Mouse (Mus musculus) hindbrain, embryonic 16.5 days (tissue): ENCODE measurements around the gene Ankrd39. TPM values are rescaled to one million over a fixed set of nuclear protein-coding genes. Genes with fewer than 3 reads are reported as not detected.

ENCODE experiments used
- ATAC-seq: fragments of 200-750 bp; cut with Nextera tagmentation; 2 replicates; pipeline ENCODE4 v1.8.0; 2017; ENCODE audit warnings: moderate TSS enrichment, moderate library complexity
- H3K27ac ChIP-seq: fragments of 300-500 bp; sonication (generic); 2 replicates; pipeline ENCODE4 v1.5.1; 2014; ENCODE audit warnings: low read depth, mild to moderate bottlenecking, control low read depth, low read length, moderate library complexity
- H3K27me3 ChIP-seq: fragments of 300-500 bp; sonication (generic); replicated peaks from 2 replicates; pipeline ENCODE4 v1.6.1; 2014; ENCODE audit warnings: low read length; ENCODE audit not compliant: control insufficient read depth, insufficient read depth
- H3K36me3 ChIP-seq: fragments of 300-500 bp; sonication (generic); 2 replicates; pipeline ENCODE4 v1.6.1; 2014; ENCODE audit warnings: mild to moderate bottlenecking, low read length, moderate library complexity, mixed read lengths; ENCODE audit not compliant: control insufficient read depth, insufficient read depth
- H3K4me1 ChIP-seq: fragments of 300-500 bp; sonication (generic); 2 replicates; pipeline ENCODE4 v1.6.1; 2014; ENCODE audit warnings: low read depth, low read length; ENCODE audit not compliant: control insufficient read depth, insufficient read depth
- H3K4me2 ChIP-seq: fragments of 300-500 bp; sonication (generic); 2 replicates; pipeline ENCODE4 v1.6.1; 2014; ENCODE audit warnings: mild to moderate bottlenecking, low read length, control low read depth, moderate library complexity
- H3K4me3 ChIP-seq: fragments of 300-500 bp; sonication (generic); 2 replicates; pipeline ENCODE4 v1.5.1; 2014; ENCODE audit warnings: mild to moderate bottlenecking, low read length, control low read depth, moderate library complexity
- H3K9ac ChIP-seq: fragments of 300-500 bp; sonication (generic); 2 replicates; pipeline ENCODE4 v1.6.1; 2014; ENCODE audit warnings: low read depth, mild to moderate bottlenecking, control low read depth, low read length, moderate library complexity
- H3K9me3 ChIP-seq: fragments of 300-500 bp; sonication (generic); 2 replicates; pipeline ENCODE4 v1.6.1; 2014; ENCODE audit warnings: mild to moderate bottlenecking, low read length, moderate library complexity; ENCODE audit not compliant: control insufficient read depth
- WGBS: fragments of 180-500 bp; shearing (Covaris S2); extraction: QIAGEN DNeasy Blood & Tissue Kit; methylation state at CpG from one replicate; pipeline ENCODE4 v1.1.7; 2014; 5-methylcytosine and 5-hydroxymethylcytosine counted together
- polyA plus RNA-seq: library from polyadenylated mRNA; unstranded; fragments of >200 nt; fragmentation: Nextera tagmentation; extraction: Ambion mirVana; gene quantifications from 2 replicates; pipeline ENCODE4 v1.2.1, GENCODE M21; 2015

Ankrd39 gene
- polyA plus RNA-seq, 1 experiment from 2014 or later: 33.8 TPM

- H3K4me3 ChIP-seq: no peak overlapping the region
- no peaks in the 10 kb centered on the region for H3K9me3 ChIP-seq
- peaks cover 50% of the 10 kb centered on the region for H3K36me3 ChIP-seq
- H3K27me3 ChIP-seq: no peaks in the 10 kb centered on the region
- H3K4me2 ChIP-seq: no peak overlapping the region
- no peak overlapping the region for H3K9ac ChIP-seq
- H3K27ac ChIP-seq: no peak overlapping the region
- 88% methylated on average over 7 of the region's 7 CpGs for WGBS
- ATAC-seq: no peak
- H3K4me1 ChIP-seq: no peaks in the 10 kb centered on the region; the same call in 1 of the 2 replicates
Measured at GRCm38 (mm10) chr1:36522210-36522609, 25.0 kb downstream of the Ankrd39 start.

DNA sequence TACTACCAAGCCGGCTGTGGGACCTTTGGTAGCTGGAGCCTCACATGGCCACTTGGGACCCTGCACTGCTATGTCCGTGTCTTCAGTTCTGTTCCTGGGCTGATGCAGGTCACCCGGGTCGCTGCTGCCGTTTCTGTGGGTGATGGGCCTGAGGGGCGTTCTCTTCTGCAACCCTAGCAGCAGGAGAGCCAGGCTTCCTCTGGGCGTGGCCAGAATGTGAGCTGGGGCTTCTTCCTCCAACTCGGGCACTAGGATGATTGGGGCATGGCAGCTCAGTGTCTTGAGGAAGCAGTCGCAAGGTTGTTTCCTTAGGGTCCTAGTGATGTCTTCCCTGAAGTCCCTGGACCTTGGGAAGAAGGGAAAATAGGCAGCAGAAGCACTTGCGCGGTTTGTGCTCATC lies 27.6 kb downstream of the Ankrd39 start:
- H3K4me2 ChIP-seq: no peak overlapping the region
- no peak overlapping the region for H3K9ac ChIP-seq
- H3K27me3 ChIP-seq: no peaks in the 10 kb centered on the region
- H3K9me3 ChIP-seq: no peaks in the 10 kb centered on the region
- H3K36me3 ChIP-seq: peaks cover 37% of the 10 kb centered on the region
- no peak for ATAC-seq
- WGBS: 86% methylated on average over 11 of the region's 11 CpGs
- no peak overlapping the region for H3K4me3 ChIP-seq
- H3K27ac ChIP-seq: no peak overlapping the region
- H3K4me1 ChIP-seq: peaks cover 12% of the 10 kb centered on the region

GRCm38 (mm10) chr1:36518259-36518658 lies 29.0 kb downstream of the Ankrd39 start:
- Histone ChIP-seq H3K27me3 (no peaks in the 10 kb centered on the region), H3K9ac (no peak overlapping the region), H3K36me3 (peaks cover 30% of the 10 kb centered on the region), H3K9me3 (no peaks in the 10 kb centered on the region), H3K4me1 (peaks cover 25% of the 10 kb centered on the region), H3K4me2 (no peak overlapping the region), H3K27ac (no peak overlapping the region), H3K4me3 (no peak overlapping the region)
- 83% methylated on average over 3 of the region's 3 CpGs for WGBS
- ATAC-seq: no peak

- peak overlapping the region; percentile 84 for H3K4me3 ChIP-seq
- peaks cover 28% of the 10 kb centered on the region for H3K4me1 ChIP-seq
- 33% methylated on average over 2 of the region's 2 CpGs for WGBS
- H3K4me2 ChIP-seq: peak overlapping the region; percentile 92
- no peaks in the 10 kb centered on the region for H3K27me3 ChIP-seq
- H3K9ac ChIP-seq: no peak overlapping the region
- H3K36me3 ChIP-seq: peaks cover 2% of the 10 kb centered on the region; the same call in 1 of the 2 replicates
- ATAC-seq: no peak
- no peaks in the 10 kb centered on the region for H3K9me3 ChIP-seq
- no peak overlapping the region for H3K27ac ChIP-seq
Measured at GRCm38 (mm10) chr1:36513718-36514117, 33.5 kb downstream of the Ankrd39 start.

- ATAC-seq: no peak
- Histone ChIP-seq H3K36me3 (peaks cover 2% of the 10 kb centered on the region; the same call in 1 of the 2 replicates), H3K4me3 (peak overlapping the region; percentile 84), H3K9ac (peak overlapping the region; percentile 88; the same call in 1 of the 2 replicates), H3K27ac (no peak overlapping the region), H3K4me2 (peak overlapping the region; percentile 92), H3K4me1 (peaks cover 28% of the 10 kb centered on the region), H3K27me3 (no peaks in the 10 kb centered on the region), H3K9me3 (no peaks in the 10 kb centered on the region)
- 0% methylated on average over 1 of the region's 1 CpGs for WGBS
Measured at GRCm38 (mm10) chr1:36513310-36513709, 33.9 kb downstream of the Ankrd39 start.

- Histone ChIP-seq H3K4me1 (peaks cover 28% of the 10 kb centered on the region), H3K9ac (peak overlapping the region; percentile 88), H3K36me3 (peaks cover 2% of the 10 kb centered on the region; the same call in 1 of the 2 replicates), H3K4me2 (peak overlapping the region; percentile 92), H3K27me3 (no peaks in the 10 kb centered on the region), H3K4me3 (peak overlapping the region; percentile 84), H3K9me3 (no peaks in the 10 kb centered on the region), H3K27ac (peak overlapping the region; percentile 96)
- no peak for ATAC-seq
- WGBS: 2% methylated on average over 16 of the region's 16 CpGs
Measured at GRCm38 (mm10) chr1:36512966-36513280, 34.3 kb downstream of the Ankrd39 start.

GRCm38 (mm10) chr1:36512089-36512965 lies 34.9 kb downstream of the Ankrd39 start:
- Histone ChIP-seq H3K4me3 (peak overlapping the region; percentile 84), H3K36me3 (peaks cover 3% of the 10 kb centered on the region; the same call in 1 of the 2 replicates), H3K4me1 (peaks cover 28% of the 10 kb centered on the region), H3K27ac (peak overlapping the region; percentile 96), H3K9ac (peak overlapping the region; percentile 88), H3K4me2 (peak overlapping the region; percentile 92), H3K9me3 (no peaks in the 10 kb centered on the region), H3K27me3 (no peaks in the 10 kb centered on the region)
- 1% methylated on average over 79 of the region's 126 CpGs for WGBS
- ATAC-seq: peak; percentile 76

DNA sequence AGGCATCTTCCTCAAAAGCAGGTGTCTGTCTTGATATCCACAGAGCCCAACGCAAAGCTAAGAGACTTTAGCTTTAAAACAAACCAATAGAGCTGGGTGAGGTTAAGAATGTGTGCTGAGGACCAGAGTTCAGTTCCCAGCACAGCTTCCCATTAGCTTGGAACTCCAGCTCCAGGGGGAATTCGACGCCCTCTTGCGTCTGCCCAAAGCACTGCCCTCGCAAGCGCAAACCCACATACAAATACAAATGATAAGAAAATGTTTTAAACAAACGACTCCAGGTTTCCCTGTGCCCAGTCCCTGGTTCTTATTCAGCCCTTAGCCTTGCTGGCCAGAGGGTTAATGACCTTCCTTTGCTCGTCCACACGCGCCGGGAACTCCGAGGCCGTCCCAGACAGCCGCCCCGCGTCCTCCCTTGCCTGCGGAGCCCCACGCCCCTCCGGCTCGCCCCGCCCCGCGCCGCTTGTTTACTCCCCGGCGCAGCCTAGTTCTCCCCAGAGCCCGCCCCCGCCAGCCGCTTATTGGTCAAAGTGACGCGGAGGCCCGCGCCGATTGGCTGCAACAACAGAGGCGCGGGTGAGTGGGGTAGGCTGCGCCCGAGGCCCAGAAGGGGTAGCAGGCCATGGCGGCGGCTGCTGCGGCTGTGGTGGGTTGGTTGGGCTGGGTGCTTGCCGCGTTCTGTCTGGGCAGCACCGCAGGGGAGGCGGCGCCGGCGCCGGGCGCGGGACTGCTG lies 35.8 kb downstream of the Ankrd39 start, which contains the start of gene Cnnm3:
TSS of gene Cnnm3 (plus strand) at position 579 of the 733 bp plus-strand sequence.
- Histone ChIP-seq H3K27me3 (no peaks in the 10 kb centered on the region), H3K4me2 (peak within 1 kb of the TSS; percentile 92), H3K36me3 (peaks cover 3% of the 10 kb centered on the region; the same call in 1 of the 2 replicates), H3K4me1 (peaks cover 28% of the 10 kb centered on the region), H3K27ac (peak within 1 kb of the TSS; percentile 96), H3K4me3 (peak within 1 kb of the TSS; percentile 84), H3K9me3 (no peaks in the 10 kb centered on the region), H3K9ac (peak within 1 kb of the TSS; percentile 88)
- WGBS: 1% methylated on average over 40 of the region's 51 CpGs
- peak; percentile 98 for ATAC-seq

DNA sequence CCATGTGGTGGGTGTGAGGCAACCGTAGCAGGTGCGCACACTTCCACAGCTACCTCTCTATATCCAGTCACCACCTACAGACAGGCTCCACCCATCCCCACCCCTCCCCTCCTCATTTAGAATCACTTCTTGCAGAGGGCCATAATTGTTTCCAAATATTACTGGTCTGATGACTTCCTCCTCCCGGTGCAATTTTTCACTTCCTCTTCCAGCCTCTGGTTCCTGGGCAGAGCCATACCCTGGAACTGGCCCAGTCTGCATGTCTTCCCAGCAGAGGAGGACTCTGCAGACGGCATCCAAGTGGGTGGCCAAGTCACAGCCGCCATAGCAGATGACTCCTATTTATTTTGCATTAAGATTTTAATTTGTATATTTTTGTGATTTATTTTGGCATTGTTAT lies 39.0 kb downstream of the Ankrd39 start:
- H3K4me3 ChIP-seq: no peak overlapping the region
- 0 out of 2 replicates have a peak, but pooled peaks cover 3% of the 10 kb centered on the region for H3K36me3 ChIP-seq
- 81% methylated on average over 5 of the region's 5 CpGs for WGBS
- no peak overlapping the region for H3K9ac ChIP-seq
- no peaks in the 10 kb centered on the region for H3K9me3 ChIP-seq
- H3K4me2 ChIP-seq: no peak overlapping the region
- H3K27ac ChIP-seq: no peak overlapping the region
- no peaks in the 10 kb centered on the region for H3K27me3 ChIP-seq
- ATAC-seq: no peak
- H3K4me1 ChIP-seq: peaks cover 3% of the 10 kb centered on the region
